Mouse (Mus musculus) hindbrain, postnatal 0 days (tissue): ENCODE measurements around the gene Itpka. TPM values are rescaled to one million over a fixed set of nuclear protein-coding genes. Genes with fewer than 3 reads are reported as not detected.
A peak's percentile ranks its signal among the peaks of the same experiment; 100 is the strongest.

ENCODE experiments used
- ATAC-seq: fragments of 200-750 bp; cut with Nextera tagmentation; 2 replicates; pipeline ENCODE4 v1.8.0; 2017; ENCODE audit warnings: mild to moderate bottlenecking, moderate TSS enrichment, moderate library complexity
- DNase-seq: peaks from one replicate; pipeline ENCODE4 v3.0.0-alpha.2; 2015; ENCODE audit warnings: low spot score
- H3K27ac ChIP-seq: fragments of 300-500 bp; sonication (generic); 2 replicates; pipeline ENCODE4 v1.5.1; 2014; ENCODE audit warnings: mild to moderate bottlenecking
- H3K27me3 ChIP-seq: fragments of 300-500 bp; sonication (generic); 2 replicates; pipeline ENCODE4 v1.6.1; 2014; ENCODE audit warnings: low read length, mixed read lengths; ENCODE audit not compliant: insufficient read depth
- H3K36me3 ChIP-seq: fragments of 300-500 bp; sonication (generic); 2 replicates; pipeline ENCODE4 v1.6.1; 2014; ENCODE audit warnings: low read length, mixed read lengths; ENCODE audit not compliant: insufficient read depth
- H3K4me1 ChIP-seq: fragments of 300-500 bp; sonication (generic); 2 replicates; pipeline ENCODE4 v1.6.1; 2014; ENCODE audit warnings: antibody characterized with exemption, low read length, mixed read lengths; ENCODE audit not compliant: insufficient read depth
- H3K4me2 ChIP-seq: fragments of 300-500 bp; sonication (generic); 2 replicates; pipeline ENCODE4 v1.6.1; 2014; ENCODE audit warnings: low read depth, mild to moderate bottlenecking, low read length, moderate library complexity, mixed read lengths
- H3K4me3 ChIP-seq: fragments of 300-500 bp; sonication (generic); 2 replicates; pipeline ENCODE4 v1.5.1; 2014; ENCODE audit warnings: low read length
- H3K9ac ChIP-seq: fragments of 300-500 bp; sonication (generic); replicated peaks from 2 replicates; pipeline ENCODE4 v1.6.1; 2014; ENCODE audit warnings: mild to moderate bottlenecking, low read length, moderate library complexity, mixed read lengths
- H3K9me3 ChIP-seq: fragments of 300-500 bp; sonication (generic); 2 replicates; pipeline ENCODE4 v1.6.1; 2016; ENCODE audit warnings: low read length, mixed read lengths
- CTCF ChIP-seq: IDR thresholded peaks from 2 replicates; pipeline ENCODE4 v1.5.1; 2016; ENCODE audit warnings: antibody characterized with exemption, control low read depth, low read depth
- WGBS: fragments of 180-500 bp; shearing (Covaris S2); extraction: QIAGEN DNeasy Blood & Tissue Kit; methylation state at CpG from one replicate; pipeline ENCODE4 v1.1.7; 2014; 5-methylcytosine and 5-hydroxymethylcytosine counted together
- polyA plus RNA-seq: library from polyadenylated mRNA; unstranded; fragments of >200 nt; fragmentation: Nextera tagmentation; extraction: Ambion mirVana; gene quantifications from 2 replicates; pipeline ENCODE4 v1.2.1, GENCODE M21; 2015
- total RNA-seq: library from RNA; depleted of rRNA; stranded (reverse); fragments of >200 nt; gene quantifications from 2 replicates; pipeline ENCODE4 v1.2.3, GENCODE M21; 2014; rRNA removed

Itpka gene
- total and polyA plus RNA-seq, 2 experiments from 2014 or later: 3.3 to 8.5 TPM

- H3K9me3 ChIP-seq: no peaks in the 10 kb centered on the region
- H3K4me1 ChIP-seq: peaks cover 18% of the 10 kb centered on the region
- H3K36me3 ChIP-seq: no peaks in the 10 kb centered on the region
- DNase-seq: peak; percentile 55
- H3K27ac ChIP-seq: peak overlapping the region; percentile 70
- peak overlapping the region; percentile 93 for H3K4me2 ChIP-seq
- H3K4me3 ChIP-seq: peak overlapping the region; percentile 59
- H3K9ac ChIP-seq: peak overlapping the region; percentile 78
- no peaks in the 10 kb centered on the region for H3K27me3 ChIP-seq
- no peak for TF ChIP-seq CTCF
- peak; percentile 73 for ATAC-seq
- under 1% methylated on average over 53 of the region's 89 CpGs for WGBS
Observed at GRCm38 (mm10) chr2:119799181-119799960, 57.2 kb downstream of the Itpka start.

- under 1% methylated on average over 12 of the region's 27 CpGs for WGBS
Observed at GRCm38 (mm10) chr2:119799961-119800550, 57.9 kb downstream of the Itpka start.

More at GRCm38 (mm10) chr2:119799961-119800550, 57.9 kb downstream of the Itpka start:
- H3K36me3 ChIP-seq: no peaks in the 10 kb centered on the region
- peak overlapping the region; percentile 93 for H3K4me2 ChIP-seq
- no peak for TF ChIP-seq CTCF
- no peaks in the 10 kb centered on the region for H3K9me3 ChIP-seq
- no peaks in the 10 kb centered on the region for H3K27me3 ChIP-seq
- peak overlapping the region; percentile 78 for H3K9ac ChIP-seq
- H3K4me3 ChIP-seq: peak overlapping the region; percentile 59
- ATAC-seq (peak; percentile 22; the same call in 1 of the 2 replicates), DNase-seq (peak; percentile 6)
- peak overlapping the region; percentile 70 for H3K27ac ChIP-seq
- H3K4me1 ChIP-seq: peaks cover 23% of the 10 kb centered on the region

Other genes starting within 250 kb of the Itpka start
- gene Exd1, start 194.7 kb upstream of the Itpka start, total RNA-seq: 0.83 and 1.2 TPM in 2 replicates
- 0.58 and 0.74 TPM in 2 replicates for gene Exd1, start 194.7 kb upstream of the Itpka start, polyA plus RNA-seq
- 49.2 and 54.8 TPM in 2 replicates for gene Chp1, start 194.6 kb upstream of the Itpka start, total RNA-seq
- 51.4 and 52.4 TPM in 2 replicates for gene Chp1, start 194.6 kb upstream of the Itpka start, polyA plus RNA-seq
- 7.1 and 8.4 TPM in 2 replicates for gene Nusap1, start 124.0 kb upstream of the Itpka start, total RNA-seq
- 13.3 and 13.8 TPM in 2 replicates for gene Nusap1, start 124.0 kb upstream of the Itpka start, polyA plus RNA-seq
- gene Oip5, start 123.9 kb upstream of the Itpka start, total RNA-seq: 5.8 and 6.2 TPM in 2 replicates
- gene Oip5, start 123.9 kb upstream of the Itpka start, polyA plus RNA-seq: 6.0 and 6.4 TPM in 2 replicates
- gene Ndufaf1, start 79.5 kb upstream of the Itpka start, total RNA-seq: 16.3 and 18.2 TPM in 2 replicates
- 45.5 and 50.2 TPM in 2 replicates for gene Ndufaf1, start 79.5 kb upstream of the Itpka start, polyA plus RNA-seq
- gene Rtf1, start 67.3 kb upstream of the Itpka start, total RNA-seq: 17.4 and 19.8 TPM in 2 replicates
- 58.9 and 64.9 TPM in 2 replicates for gene Rtf1, start 67.3 kb upstream of the Itpka start, polyA plus RNA-seq
- gene Ltk, start 18.1 kb downstream of the Itpka start, total RNA-seq: 5.8 and 8.5 TPM in 2 replicates
- 2.0 TPM in 2 replicates for gene Ltk, start 18.1 kb downstream of the Itpka start, polyA plus RNA-seq
- 19.6 and 22.5 TPM in 2 replicates for gene Rpap1, start 45.2 kb downstream of the Itpka start, total RNA-seq
- 11.2 and 11.9 TPM in 2 replicates for gene Rpap1, start 45.2 kb downstream of the Itpka start, polyA plus RNA-seq
- 85.8 and 98.9 TPM in 2 replicates for gene Tyro3, start 55.4 kb downstream of the Itpka start, total RNA-seq
- gene Tyro3, start 55.4 kb downstream of the Itpka start, polyA plus RNA-seq: 26.5 and 26.6 TPM in 2 replicates
- gene Mga, start 154.9 kb downstream of the Itpka start, total RNA-seq: 76.4 and 77.9 TPM in 2 replicates
- gene Mga, start 154.9 kb downstream of the Itpka start, polyA plus RNA-seq: 11.4 and 12.6 TPM in 2 replicates
- 41.3 and 41.4 TPM in 2 replicates for gene Mapkbp1, start 230.4 kb downstream of the Itpka start, total RNA-seq
- 5.3 and 5.5 TPM in 2 replicates for gene Mapkbp1, start 230.4 kb downstream of the Itpka start, polyA plus RNA-seq